Mouse (Mus musculus) CH12F3 (cell line): Measurements from ENCODE around the gene Gorasp1.

Experiments used
- in situ Hi-C: fragments of 300-500 bp; cut with MboI; formaldehyde crosslinking; loops from 2 replicates; pipeline ENCODE4 v1.14.3; 2020; ENCODE audit warnings: low sequenced_read_pairs

Gene Gorasp1

DNA sequence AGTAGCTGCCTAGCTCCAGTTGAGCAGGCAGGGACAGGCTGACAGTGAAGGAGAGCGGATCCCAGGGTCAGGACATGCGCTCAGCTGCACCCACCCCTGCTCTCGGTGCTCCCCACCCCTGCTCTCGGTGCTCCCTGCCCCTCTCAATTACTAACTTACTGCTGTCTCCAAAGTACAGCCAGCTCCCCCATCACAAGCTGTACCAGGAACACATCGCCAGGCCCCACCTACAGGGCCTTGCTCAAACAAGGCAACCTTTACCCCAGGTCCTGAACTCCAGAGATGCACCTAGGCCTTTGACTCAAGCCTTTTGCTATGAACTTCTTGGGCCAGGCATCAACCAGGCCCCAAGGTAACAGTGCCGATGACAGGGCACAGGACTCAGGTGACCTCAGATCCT is 3.7 kb downstream of the Gorasp1 start:
- in situ Hi-C loops: no loop called here

DNA sequence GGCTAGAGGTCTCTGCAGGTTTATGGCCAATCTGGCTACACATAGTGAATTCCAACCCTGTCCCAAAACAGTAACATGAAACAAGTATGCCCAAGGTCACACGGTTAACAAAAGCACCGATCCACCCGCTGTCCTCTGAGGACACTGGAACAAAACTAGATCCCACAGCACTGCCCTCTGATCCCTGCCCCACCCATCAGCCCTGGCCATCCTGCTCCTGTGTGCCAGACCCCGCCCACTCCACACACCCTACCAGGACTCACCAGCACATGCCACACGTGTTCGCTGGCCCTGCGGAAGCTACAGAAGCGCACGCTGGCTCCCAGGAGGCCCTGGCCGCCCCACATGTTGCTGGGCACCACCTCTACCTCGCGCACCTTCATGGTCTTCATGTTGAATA is 5.0 kb downstream of the Gorasp1 start:
- in situ Hi-C loops: no loop called here

DNA sequence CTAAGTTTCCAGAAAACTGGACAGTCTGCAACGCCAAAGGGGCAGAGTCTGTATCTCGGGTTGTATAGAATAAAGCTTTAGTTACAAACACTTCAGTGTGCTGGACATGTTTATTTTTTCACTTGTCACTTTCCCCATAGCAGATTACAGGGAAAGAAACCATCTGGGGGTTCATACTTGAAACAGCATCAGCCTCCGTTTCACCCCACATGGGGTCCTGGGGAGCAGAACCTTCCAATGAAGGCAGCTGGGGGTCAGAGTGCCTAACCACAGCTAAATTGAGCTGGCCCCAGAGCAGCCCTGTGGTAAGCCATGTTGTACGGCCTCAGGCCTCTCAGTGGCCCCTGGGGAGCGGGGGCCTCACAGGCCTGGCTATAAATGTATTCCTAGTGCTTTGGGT is 10.9 kb downstream of the Gorasp1 start:
- in situ Hi-C loops: no loop called here

DNA sequence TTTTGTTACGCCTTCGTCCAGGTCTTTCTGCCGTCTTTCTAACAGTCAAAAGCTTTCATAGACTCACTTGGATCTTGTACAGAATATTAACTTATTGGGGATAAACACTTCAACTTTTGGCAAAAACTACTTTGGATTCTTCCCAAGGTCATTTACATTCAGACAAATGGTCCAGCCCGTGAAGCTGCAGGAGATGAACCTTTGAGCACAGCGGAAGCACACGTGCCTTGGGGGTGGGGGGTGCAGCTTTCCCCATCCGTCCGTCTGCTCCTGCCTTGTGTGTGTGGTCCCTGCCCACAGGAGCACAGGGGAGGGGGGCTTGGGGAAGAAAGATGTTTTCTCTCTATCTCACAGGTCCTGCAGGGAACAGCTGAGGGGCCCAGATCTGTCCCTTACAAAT is 11.6 kb downstream of the Gorasp1 start:
- in situ Hi-C loops: no loop called here

DNA sequence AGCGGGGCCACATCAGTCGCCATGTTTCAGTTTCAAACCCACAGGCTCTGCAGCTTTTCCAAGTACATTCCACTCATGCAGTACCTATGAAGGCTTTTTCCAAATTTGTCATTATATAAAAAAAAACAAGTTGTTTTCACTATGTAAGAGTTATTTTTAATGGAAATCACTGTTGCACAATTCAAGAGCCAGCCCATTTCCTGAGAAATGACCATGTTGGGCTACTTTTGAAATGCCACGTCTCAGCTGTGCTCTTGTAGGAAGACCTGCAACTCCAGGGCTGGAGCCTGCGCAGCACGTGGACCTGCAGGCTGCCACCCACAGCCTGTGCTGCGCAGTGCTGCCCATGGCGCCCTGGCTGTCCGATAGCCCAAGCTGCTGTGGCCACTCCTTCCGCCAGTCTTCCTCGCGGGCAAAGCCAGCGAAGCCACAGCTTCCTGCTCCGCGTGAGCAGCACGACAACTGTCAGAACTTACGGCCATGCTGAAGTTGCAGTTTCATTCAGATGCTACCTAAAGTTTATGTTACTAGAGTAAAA is 12.2 kb downstream of the Gorasp1 start:
- in situ Hi-C loops: no loop called here

DNA sequence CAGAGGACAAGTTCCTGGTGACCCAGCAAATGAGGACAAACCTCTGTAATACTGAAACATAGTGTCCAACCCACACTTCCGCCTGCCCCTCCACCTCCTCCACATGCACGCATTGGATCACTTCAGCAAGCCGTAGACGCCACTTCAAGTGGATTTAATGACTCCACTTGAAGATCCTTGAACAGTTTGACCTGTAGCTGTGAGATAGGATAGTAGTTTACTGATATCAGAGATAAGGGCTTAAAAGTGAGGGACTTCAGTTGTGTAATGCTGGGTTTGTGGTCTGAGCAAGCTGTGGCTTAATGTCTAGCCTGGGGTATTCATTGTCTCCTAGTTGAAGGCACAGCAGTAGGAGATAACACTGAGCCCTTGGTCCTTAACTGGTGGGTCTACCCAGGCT is 13.9 kb downstream of the Gorasp1 start:
- in situ Hi-C loops: no loop called here

DNA sequence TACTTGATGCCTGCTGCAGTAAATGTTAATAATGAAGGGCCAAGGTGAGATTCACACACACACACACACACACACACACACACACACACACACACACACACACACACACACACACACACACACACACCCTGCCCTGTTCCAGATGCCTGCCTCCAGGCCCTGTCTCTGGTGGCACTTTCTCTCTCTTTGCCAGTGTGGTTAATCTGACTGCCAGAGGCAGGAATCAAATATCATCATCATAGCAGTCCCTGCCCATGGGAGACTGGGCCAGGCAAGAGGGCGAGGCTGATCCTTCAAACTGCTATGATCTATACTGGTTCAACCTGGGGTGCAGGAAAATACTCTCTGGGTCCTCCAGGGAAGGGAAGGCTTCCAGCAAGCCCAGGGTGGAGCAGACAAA is 17.5 kb downstream of the Gorasp1 start:
- in situ Hi-C loops: no loop called here

DNA sequence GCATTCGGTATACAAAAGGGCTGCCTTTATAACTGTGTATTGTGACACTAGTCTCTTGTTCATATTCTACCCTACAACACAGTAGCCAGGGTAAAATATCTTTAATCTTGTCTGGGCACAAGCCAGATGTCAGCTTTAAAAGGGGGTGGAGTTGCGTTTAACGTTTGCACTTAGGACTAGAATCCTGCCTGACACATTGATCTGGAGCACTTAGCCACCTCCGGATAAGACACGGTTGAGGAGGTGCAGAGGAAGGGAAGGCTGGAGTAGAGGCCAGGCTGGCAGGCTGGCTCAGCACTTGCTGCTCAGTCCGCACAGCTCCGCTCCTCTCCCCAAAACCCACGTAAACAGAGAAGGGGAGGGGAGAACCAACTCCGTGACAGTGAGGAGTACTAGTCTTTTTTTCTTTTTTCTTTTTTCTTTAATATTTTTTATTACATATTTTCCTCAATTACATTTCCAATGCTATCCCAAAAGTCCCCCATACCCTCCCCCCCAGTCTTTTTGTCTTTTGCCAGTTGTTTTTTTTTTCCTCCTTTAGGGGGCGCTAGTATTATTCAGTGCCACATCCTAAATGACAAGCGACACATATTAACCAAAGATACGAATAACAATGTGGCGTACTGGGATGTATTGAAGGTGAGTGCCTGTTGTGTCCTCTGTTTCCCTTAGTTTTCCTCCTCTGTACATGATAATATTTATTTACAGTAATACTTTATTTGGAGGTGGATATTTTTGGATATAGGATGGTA is 24.1 kb downstream of the Gorasp1 start:
- in situ Hi-C loops: no loop called here

DNA sequence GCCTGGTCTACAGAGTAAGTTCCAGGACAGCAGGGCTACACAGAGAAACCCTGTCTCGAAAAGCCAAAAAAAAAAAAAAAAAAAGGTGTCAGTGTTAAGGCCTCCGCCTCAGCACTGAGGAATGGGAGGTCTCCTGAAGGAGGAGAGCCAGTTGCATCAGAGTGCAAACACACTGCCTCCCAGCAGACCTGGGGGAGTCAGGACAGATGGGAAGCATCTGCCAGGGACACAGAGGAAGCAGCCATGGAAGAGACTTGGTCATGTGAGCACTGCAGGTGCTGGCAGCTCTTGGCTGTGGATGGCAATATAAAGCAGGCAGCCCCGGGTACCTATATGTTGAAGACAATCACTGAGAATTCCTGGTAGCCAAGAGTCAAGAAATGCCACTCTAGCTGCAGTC is 27.4 kb downstream of the Gorasp1 start:
- in situ Hi-C loops: no loop called here

DNA sequence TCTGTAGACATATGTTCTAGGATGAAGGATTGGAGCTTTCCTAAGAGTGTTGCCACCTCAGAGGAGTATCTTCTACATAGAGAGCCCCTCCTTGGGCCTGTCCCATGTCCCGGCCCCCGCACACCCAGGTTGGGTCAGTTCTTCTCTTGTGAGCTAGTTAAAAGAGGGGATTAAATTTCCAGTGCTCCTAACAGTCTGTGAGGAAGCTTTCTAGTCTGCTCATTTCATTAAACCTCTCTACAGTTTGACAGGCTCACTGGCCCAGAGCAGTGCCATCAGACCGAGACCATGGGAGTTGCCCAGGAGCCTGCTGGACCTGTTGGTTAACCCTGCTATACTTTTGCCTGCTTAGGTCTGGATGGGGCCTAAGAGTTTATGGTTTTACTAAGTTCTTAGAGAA is 28.7 kb downstream of the Gorasp1 start:
- in situ Hi-C loops: no loop called here

DNA sequence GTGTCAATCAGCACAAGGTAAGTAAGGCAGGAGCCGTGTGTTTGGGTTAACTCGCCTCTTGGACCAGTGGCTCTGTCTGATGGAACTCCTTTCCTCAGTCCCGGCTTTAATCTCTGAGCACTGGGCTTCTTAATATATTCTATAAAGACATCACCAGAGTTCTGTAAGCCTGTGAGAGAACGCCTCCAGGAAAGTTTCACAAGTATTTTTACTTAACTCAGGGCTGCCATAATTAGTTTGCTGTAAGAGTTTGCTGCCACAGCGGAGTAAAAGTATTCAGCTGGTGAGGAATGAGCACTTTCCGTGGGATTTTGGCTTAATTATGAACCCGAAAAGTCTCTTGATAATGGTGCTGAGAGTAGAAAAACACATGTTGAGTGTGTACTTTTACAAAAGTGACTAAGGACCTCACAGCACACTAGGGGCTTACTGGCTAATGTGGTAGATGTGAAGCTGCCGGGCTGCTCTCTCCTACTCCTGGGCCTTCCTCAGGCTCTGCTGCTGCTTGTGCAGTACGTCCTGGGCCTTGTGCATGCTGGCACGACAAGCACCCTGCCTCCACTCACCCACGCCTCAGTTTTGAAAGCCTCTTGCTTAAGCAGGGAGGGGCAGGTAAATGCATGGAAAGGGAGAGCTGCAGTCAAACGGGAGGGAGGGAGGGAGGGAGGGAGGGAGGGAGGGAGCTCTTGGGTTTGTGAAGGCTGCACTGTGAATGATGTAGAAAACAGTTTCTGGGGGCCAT is 34.8 kb downstream of the Gorasp1 start:
- in situ Hi-C loops: no loop called here

DNA sequence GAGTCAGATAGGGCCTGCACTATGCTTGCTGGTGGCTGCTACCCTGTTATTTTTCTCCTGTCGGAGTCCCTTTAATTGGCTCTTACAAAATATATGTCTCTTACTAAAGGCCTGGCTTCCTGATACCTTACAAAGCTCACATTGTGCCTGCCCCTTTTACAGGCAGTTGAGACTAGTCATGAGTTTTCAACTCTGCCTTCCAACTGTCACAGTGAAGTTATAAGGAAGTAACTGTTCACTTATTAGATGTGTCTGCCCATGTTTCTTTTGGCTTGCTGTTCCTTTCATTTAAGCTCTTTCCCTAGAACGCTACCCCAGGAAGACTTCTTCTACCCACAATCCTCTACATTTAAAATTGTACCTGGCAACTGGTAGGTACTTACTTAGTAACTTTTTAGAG is 37.9 kb downstream of the Gorasp1 start:
- in situ Hi-C loops: loop anchor here (10.0 kb wide), 1 partner anchor 105 kb away; no protein-coding TSS in a partner anchor

DNA sequence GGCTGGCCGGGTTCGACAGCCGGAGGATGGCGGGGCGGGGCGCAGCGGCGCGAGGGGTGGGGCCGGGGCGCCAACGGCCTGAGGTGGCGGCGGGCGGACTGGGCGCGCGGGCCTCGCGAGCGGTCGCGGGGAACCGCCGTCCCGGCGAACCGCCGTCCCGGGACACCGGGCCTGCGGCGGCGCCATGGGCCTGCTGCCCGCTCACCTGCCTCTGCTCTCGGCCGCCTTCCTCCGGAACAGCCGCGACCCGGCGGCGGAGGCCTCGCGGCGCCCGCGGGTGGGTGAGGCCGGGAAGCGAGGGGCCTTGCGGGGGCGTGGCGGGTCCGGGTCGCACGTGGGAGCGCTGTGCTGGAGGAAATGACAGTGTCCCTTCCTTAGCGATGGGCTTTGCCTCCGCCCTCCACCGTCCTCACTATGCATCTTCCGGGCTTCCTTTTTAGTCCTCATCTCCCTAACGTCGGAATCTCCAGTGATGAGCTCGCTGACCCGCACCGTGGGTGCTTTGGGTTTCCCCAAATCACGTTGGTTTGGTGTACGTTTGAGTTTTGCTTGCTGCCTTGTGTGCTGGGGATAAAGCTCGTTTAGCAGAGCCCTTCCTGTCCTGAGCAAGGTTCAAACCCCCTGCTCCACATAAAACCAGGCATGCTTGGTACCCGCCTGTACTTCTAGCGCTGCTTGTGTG is 42.2 kb downstream of the Gorasp1 start:
- in situ Hi-C loops: loop anchor here (10.0 kb wide), 1 partner anchor 100 kb away; no protein-coding TSS in a partner anchor

DNA sequence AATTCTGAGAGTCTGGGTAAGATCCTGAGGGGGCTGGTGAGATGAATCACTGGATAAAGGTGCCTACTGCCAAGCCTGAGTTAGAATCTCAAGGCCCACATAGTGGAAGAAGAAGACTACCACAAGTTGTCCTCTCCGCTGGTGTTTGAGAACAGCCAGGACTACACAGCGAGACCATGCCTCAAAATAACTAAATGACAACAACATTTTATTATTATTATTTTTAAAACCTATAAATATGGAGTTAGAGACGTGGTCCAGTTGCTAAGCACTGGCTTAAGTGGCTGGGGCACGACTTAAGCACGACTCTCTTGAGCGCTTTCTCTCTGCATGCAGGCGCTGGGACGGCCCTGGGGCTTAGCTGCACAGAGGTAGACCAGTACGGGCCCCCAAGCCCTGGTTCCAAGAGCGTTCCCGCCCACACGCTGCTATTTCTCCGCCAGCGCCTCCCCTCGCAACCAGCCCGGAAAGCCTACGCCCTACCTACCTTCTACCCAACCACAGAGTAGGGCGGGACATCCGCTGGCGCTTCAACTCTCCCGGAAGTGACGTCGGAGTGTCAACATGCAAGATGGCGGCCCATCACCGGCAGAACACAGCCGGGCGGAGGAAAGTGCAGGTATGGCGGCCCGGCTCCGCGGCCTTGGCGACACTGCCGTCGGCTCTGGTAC is 42.9 kb downstream of the Gorasp1 start, which contains the start of gene Wdr48:
TSS of gene Wdr48 (plus strand) at position 540 of the 671 bp plus-strand sequence.
- in situ Hi-C loops: loop anchor here (10.0 kb wide), 1 partner anchor 100 kb away; no protein-coding TSS in a partner anchor

DNA sequence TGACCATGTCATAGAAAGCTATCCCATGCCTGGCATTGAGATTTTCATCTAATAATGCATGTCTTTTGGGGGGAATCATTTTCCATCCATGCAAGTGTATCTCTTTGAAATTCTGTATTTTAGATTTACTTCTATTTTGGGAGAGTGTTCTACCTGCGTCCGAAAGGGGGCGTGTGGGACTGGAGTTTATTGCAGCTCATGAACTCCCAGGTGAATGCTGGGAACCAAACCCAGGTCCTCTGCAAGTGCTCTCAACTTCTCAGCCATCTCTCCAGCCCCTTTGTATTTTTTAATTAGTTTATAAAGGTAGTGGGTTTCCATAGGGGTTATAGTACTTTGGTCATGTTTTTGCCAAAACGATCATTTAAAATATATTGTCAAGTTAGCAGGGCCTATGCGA is 43.5 kb downstream of the Gorasp1 start:
- in situ Hi-C loops: loop anchor here (10.0 kb wide), 1 partner anchor 99 kb away; no protein-coding TSS in a partner anchor

DNA sequence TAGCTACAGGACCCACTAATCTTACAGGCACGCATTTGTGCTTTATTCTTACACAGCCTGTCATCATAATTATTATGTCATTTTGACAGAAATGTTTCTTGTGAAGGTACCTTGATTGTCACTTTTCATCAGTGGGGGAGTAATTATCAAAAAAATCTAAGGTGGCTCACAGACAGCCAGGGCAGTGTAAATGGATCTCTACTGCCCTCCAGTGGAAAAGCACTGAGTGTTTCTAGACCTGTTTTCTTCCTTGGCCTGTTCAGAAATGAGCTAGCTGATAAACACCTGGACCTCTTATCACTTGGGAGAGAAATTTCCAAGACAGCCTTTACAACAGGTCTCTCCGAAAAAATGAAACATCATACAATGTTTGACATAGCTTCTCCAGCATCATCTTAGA is 46.7 kb downstream of the Gorasp1 start:
- in situ Hi-C loops: loop anchor here (10.0 kb wide), 1 partner anchor 96 kb away; no protein-coding TSS in a partner anchor

DNA sequence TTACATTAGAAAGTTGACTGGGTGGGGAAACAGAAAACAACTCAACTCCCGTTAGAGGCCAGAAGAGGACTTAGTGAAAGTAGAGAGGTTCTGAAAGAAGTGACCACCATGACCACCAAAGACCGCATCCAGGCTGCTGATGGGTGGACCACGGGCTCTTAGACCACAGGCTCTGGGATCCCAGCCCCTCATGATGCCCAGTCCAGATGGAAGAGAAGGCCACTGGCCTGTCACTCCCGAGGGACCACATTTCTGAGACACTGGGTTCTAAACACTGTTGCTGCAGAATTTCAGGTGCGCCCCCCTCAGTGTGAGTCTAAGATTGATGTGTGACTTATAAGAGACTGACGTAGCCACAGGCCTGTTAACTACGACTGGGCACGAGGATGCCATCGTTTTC is 47.9 kb downstream of the Gorasp1 start:
- in situ Hi-C loops: no loop called here

DNA sequence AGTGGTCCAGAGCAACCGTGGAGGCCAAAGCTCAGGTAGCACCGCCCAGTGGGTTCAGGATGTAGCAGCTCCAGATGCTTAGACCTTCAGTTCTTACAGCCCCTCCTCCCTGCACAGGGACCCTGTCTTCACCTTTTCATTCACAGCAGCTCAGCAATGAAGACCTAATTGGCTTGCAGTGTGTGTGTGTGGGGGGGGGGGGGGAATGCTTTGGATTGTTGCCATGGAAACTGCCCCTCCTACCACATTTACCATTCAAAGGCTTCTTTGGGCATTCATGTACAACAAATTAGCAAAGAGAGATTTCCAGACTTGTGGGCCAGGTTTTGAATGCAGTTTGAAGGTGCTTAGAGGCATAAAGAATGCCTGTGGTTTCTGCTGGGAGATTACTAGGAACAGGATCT is 48.5 kb downstream of the Gorasp1 start:
- in situ Hi-C loops: no loop called here

DNA sequence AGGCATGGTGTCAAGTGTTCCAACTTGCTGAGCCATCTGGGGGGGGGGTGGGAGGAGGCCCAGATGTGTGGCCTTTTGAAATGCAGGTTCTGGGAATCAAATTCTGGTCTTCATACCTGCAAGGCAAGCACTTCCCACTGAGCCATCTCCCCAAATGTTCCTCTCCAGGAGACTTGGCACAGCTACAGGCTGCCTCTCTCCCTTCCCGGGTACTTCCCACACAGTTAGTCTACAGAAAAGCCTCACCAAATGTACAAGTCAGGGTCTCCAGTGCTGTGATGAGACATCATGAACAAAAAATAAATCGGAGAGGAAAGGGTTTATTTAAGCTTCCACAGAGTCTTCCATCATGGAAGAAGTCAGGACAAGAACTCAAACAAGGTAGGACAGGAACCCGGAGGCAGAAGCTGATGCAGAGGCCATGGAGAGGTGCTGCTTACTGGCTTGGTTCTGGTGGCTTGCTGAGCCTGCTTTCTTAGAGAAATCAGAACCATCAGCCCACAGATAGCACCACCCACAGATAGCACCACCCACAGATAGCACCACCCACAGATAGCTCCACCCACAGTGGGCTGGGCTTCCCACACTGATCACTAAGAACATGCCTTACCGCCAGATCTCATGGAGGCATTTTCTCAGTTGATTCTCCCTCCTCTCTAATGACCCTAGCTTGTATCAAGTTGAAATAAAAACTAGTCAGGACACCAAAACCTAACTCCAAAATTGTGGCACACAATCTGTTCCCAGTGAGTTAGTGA is 50.0 kb downstream of the Gorasp1 start:
- in situ Hi-C loops: no loop called here
